29 mouse cellular contexts compared by ENCODE assay signal in the genomic region with DNA sequence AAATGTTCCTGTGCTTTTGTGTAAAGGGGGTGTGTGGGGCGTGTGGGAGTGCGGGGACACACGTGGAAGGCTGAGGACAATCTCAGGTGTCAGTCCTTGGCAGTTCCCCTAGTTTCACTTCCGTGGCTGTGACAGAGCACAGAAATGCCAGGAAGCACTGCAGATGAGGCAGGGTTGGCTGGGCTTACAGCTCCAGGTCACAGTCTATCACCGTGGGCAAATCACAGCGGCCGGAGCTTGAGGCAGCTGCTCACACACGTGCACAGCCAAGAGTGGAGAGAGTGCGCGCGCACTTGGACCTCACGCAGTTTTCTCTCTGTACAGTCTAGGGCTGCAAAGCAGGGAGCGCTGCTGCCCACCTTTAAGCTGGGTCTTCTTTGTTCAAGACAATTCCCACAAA. TPM values are rescaled to one million over a fixed set of nuclear protein-coding genes. Genes with fewer than 3 reads are reported as not detected.
DNase-seq lines count a peak whose midpoint lies in the region; TF ChIP-seq lines count a peak whose summit lies in the region.
"Had no signal": no experiment of that assay in that cellular context is flagged by ENCODE, and none has a peak within 500 bp of the region (broad histone marks: within the 10 kb centered on the region; RNA-seq: fewer than 3 reads in every experiment).

No protein-coding gene starts in this region.

- no peaks in the 10 kb centered on the region for H3K36me3 ChIP-seq in liver, adult 2 months (ENCODE audit: control insufficient read depth, insufficient read depth, low read length)
- H3K36me3 ChIP-seq in small intestine, adult 2 months (ENCODE audit: control insufficient read depth, insufficient read depth, low read length) = peaks cover 2% of the 10 kb centered on the region; the same call in 1 of the 2 replicates
- H3K36me3 ChIP-seq: forebrain, embryonic 10.5 days; hindbrain, embryonic 10.5 days had no signal

- intact Hi-C loops in gastrocnemius, adult 2 months (cut with DNase I) = no loop called here

- TF ChIP-seq CTCF in gastrocnemius, adult 2 months (IDR thresholded peaks at IDR 0.05) = no peak
- no peak; the same call in 1 of the 2 replicates for TF ChIP-seq CTCF in liver, adult 2 months (IDR thresholded peaks at IDR 0.05; ENCODE audit: low read depth, low read length)
- TF ChIP-seq CTCF in small intestine, adult 2 months (IDR thresholded peaks at IDR 0.05; ENCODE audit: extremely low read depth, insufficient read length, insufficient replicate concordance, low read depth, low read length) = no peak

- no peaks in the 10 kb centered on the region for H3K27me3 ChIP-seq in liver, adult 2 months (ENCODE audit: control insufficient read depth, insufficient read depth, low read length)
- no peaks in the 10 kb centered on the region for H3K27me3 ChIP-seq in small intestine, adult 2 months (ENCODE audit: control insufficient read depth, insufficient read depth, low read length)

- H3K79me2 ChIP-seq in liver, adult 2 months (ENCODE audit: control insufficient read depth, insufficient read depth, low read length) = peaks cover 12% of the 10 kb centered on the region; the same call in 1 of the 2 replicates

- H3K4me3 ChIP-seq in gastrocnemius, adult 2 months = peak overlapping the region; percentile 33; the same call in 1 of the 2 replicates
- H3K4me3 ChIP-seq in liver, adult 2 months (ENCODE audit: insufficient read depth, low read depth, low read length) = no peak overlapping the region
- no peak overlapping the region for H3K4me3 ChIP-seq in small intestine, adult 2 months (ENCODE audit: low read depth, low read length)
- H3K4me3 ChIP-seq: forebrain, embryonic 10.5 days; forebrain, embryonic 13.5 days; hindbrain, embryonic 10.5 days had no signal

- DNase-seq in gastrocnemius, adult 2 months = peak; percentile 41
- DNase-seq in gastrocnemius, postnatal 4 days (ENCODE audit: low spot score in 2 of 2) = no peak
- DNase-seq in liver, adult 2 months (ENCODE audit: extremely low read depth, low read depth, low spot score) = peak; percentile 93
- DNase-seq in liver (no peak), R1 (ENCODE audit: low read depth, low spot score) (peak; percentile 16)
- no peak for DNase-seq in embryo, embryonic 10 days (ENCODE audit: low spot score)
- DNase-seq in urinary bladder, postnatal 14 days (ENCODE audit: low spot score) = no peak
- DNase-seq: adrenal gland, postnatal 10 days; adrenal gland, postnatal 36 days; cerebellum, adult 18-20 months; cerebellum, adult 9-10 months; cerebellum, postnatal 25 days; gastrocnemius, postnatal 14 days; heart, postnatal 36 days; kidney, adult 11 months had no signal

- H3K27ac ChIP-seq in gastrocnemius, adult 2 months = no peak overlapping the region
- H3K27ac ChIP-seq in liver, adult 2 months (replicated peaks; ENCODE audit: insufficient read depth, low read depth, low read length) = peak overlapping the region; percentile 39
- peak overlapping the region; percentile 41 for H3K27ac ChIP-seq in small intestine, adult 2 months (ENCODE audit: insufficient read depth, low read depth, low read length)
- H3K27ac ChIP-seq: forebrain, embryonic 10.5 days; forebrain, embryonic 13.5 days; hindbrain, embryonic 10.5 days; hindbrain, embryonic 14.5 days; hindbrain, postnatal 0 days had no signal

- no peak overlapping the region for H3K9ac ChIP-seq in liver, adult 2 months (ENCODE audit: low read depth, low read length)
- H3K9ac ChIP-seq: forebrain, embryonic 13.5 days; hindbrain, embryonic 14.5 days had no signal

- peaks cover 40% of the 10 kb centered on the region for H3K4me1 ChIP-seq in liver, adult 2 months (ENCODE audit: control insufficient read depth, insufficient read depth, low read length)
- H3K4me1 ChIP-seq in small intestine, adult 2 months (ENCODE audit: control insufficient read depth, insufficient read depth, insufficient read length, low read length) = peaks cover 45% of the 10 kb centered on the region
- H3K4me1 ChIP-seq: forebrain, embryonic 13.5 days had no signal

- no peak for TF ChIP-seq POLR2A in liver, adult 2 months (IDR thresholded peaks at IDR 0.05; ENCODE audit: extremely low read depth, insufficient read depth, low read length)
- no peak for TF ChIP-seq POLR2A in small intestine, adult 2 months (IDR thresholded peaks at IDR 0.05; ENCODE audit: low read depth, low read length)

- WGBS in liver, adult 2 months = 17% methylated on average over 13 of the region's 13 CpGs
- WGBS in small intestine, adult 2 months = 29% methylated on average over 13 of the region's 13 CpGs

RNA-seq across cellular contexts. Expression of gene 1700001C19Rik, which starts 21.1 kb away (rescaled TPM):
- not detected for total RNA-seq in gastrocnemius, adult 2 months (2021)
- not detected for total RNA-seq in gastrocnemius, postnatal 4 days (2021)
- total RNA-seq in liver, adult 2 months (2014; rRNA removed) = 12.2 and 16.2 TPM in 2 replicates
- polyA plus RNA-seq in liver, adult 2 months (2012; rRNA removed) = 11.7 and 12.2 TPM in 2 replicates
- polyA plus RNA-seq in small intestine, adult 2 months (2012; rRNA removed) = 0.08 TPM in 1 of 2 replicates, not detected in the other
- total RNA-seq: adrenal gland, adult 18-20 months; adrenal gland, postnatal 36 days; gastrocnemius, adult 18-20 months; gastrocnemius, postnatal 14 days; heart, adult 8-10 months; heart, postnatal 36 days; MEL had no signal
- polyA plus RNA-seq: C2C12; CD4-positive, CD25-positive, alpha-beta regulatory T cell, adult 4 months; forebrain, embryonic 10.5 days; inflammation-experienced regulatory T-cells, adult 6 months had no signal

RNA-seq across cellular contexts. Expression of gene AI661453, which starts 21.9 kb away (rescaled TPM):
- under 1 TPM; 0.23 to 0.45 TPM for total RNA-seq in gastrocnemius, adult 2 months (2021)
- total RNA-seq in gastrocnemius, postnatal 4 days (2021) = 1 to 10 TPM in 1 of 2 experiments, under 1 TPM in 1; 0.76 to 1.0 TPM
- 2.4 and 6.2 TPM in 2 replicates for total RNA-seq in liver, adult 2 months (2014; rRNA removed)
- 5.7 and 6.3 TPM in 2 replicates for polyA plus RNA-seq in liver, adult 2 months (2012; rRNA removed)
- polyA plus RNA-seq in small intestine, adult 2 months (2012; rRNA removed) = 21.8 and 27.3 TPM in 2 replicates
- total RNA-seq: MEL had no signal
- polyA plus RNA-seq: CD4-positive, CD25-positive, alpha-beta regulatory T cell, adult 4 months; inflammation-experienced regulatory T-cells, adult 6 months had no signal

RNA-seq across cellular contexts. Expression of gene Taf8, which starts 43.8 kb away (rescaled TPM):
- 10 to 100 TPM; 13.0 to 14.1 TPM for total RNA-seq in gastrocnemius, adult 2 months (2021)
- 10 to 100 TPM; 11.9 to 12.5 TPM for total RNA-seq in gastrocnemius, postnatal 4 days (2021)
- total RNA-seq in liver, adult 2 months (2014; rRNA removed) = 8.2 and 8.7 TPM in 2 replicates
- 7.8 and 9.6 TPM in 2 replicates for polyA plus RNA-seq in liver, adult 2 months (2012; rRNA removed)
- polyA plus RNA-seq in small intestine, adult 2 months (2012; rRNA removed) = 6.2 and 13.3 TPM in 2 replicates

RNA-seq across cellular contexts. Expression of gene Ccnd3, which starts 46.5 kb away (rescaled TPM):
- total RNA-seq in gastrocnemius, adult 2 months (2021) = 10 to 100 TPM; 18.7 to 25.8 TPM
- total RNA-seq in gastrocnemius, postnatal 4 days (2021) = 100 to 1,000 TPM; 270 to 304 TPM
- 16.8 and 23.4 TPM in 2 replicates for total RNA-seq in liver, adult 2 months (2014; rRNA removed)
- polyA plus RNA-seq in liver, adult 2 months (2012; rRNA removed) = 39.1 and 41.8 TPM in 2 replicates
- 49.9 and 54.9 TPM in 2 replicates for polyA plus RNA-seq in small intestine, adult 2 months (2012; rRNA removed)

RNA-seq across cellular contexts. Expression of gene Guca1a, which starts 57.9 kb away (rescaled TPM):
- total RNA-seq in gastrocnemius, adult 2 months (2021) = not detected
- 1 to 10 TPM in 1 of 2 experiments, under 1 TPM in 1; 0.96 to 1.5 TPM for total RNA-seq in gastrocnemius, postnatal 4 days (2021)
- 0.55 and 2.3 TPM in 2 replicates for total RNA-seq in liver, adult 2 months (2014; rRNA removed)
- 2.7 and 2.8 TPM in 2 replicates for polyA plus RNA-seq in liver, adult 2 months (2012; rRNA removed)
- 2.1 and 2.5 TPM in 2 replicates for polyA plus RNA-seq in small intestine, adult 2 months (2012; rRNA removed)
- total RNA-seq: gastrocnemius, adult 18-20 months; heart, postnatal 36 days had no signal
- polyA plus RNA-seq: CD4-positive, CD25-positive, alpha-beta regulatory T cell, adult 4 months; forebrain, embryonic 16.5 days; inflammation-experienced regulatory T-cells, adult 6 months had no signal

Comparison
In these comparisons a context has a peak if more than half of its experiments do, and no peak if none do; other contexts are left out.
1. DNase-seq: peak in gastrocnemius, adult 2 months (single experiment), liver, adult 2 months (single experiment) and R1 (single experiment); none in gastrocnemius, postnatal 4 days (0 of 2), liver (single experiment), embryo, embryonic 10 days (single experiment) and urinary bladder, postnatal 14 days (single experiment).
2. RNA of gene 1700001C19Rik, which starts 21.1 kb away (total RNA-seq): 12.2 to 16.2 TPM in liver, adult 2 months; not detected in gastrocnemius, postnatal 4 days and not detected in gastrocnemius, adult 2 months; every median in the first group is over 10 times any median in the second.